In the genomic region with DNA sequence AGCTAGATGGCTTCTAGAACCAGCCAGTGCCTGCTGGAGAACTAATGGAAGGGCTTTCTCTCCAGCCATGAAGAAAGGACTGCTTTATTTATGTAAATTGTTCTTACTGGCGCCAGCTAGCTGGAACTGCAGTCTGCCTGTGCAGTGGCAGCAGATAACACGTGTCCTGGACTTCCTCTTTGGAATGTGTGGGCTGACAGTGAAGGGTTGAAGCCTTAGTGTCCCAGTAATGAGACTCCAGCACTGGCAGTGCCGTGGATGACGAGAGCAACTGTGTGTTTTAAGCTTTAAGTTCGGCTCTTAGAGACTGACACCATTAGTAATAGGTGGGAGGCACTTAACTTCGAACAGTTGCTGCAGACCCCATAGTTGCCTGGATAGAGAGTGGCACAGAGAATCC, we compare ENCODE assay signal across 8 mouse cellular contexts. TPM values are rescaled to one million over a fixed set of nuclear protein-coding genes. Genes with fewer than 3 reads are reported as not detected.
DNase-seq lines count a peak whose midpoint lies in the region; ATAC-seq lines count a peak whose summit lies in the region.

No protein-coding gene starts in this region.

- 0 out of 2 replicates have a peak overlapping the region, but pooled peaks have one; percentile 10 for H3K9ac ChIP-seq in forebrain, embryonic 15.5 days (replicated peaks)
- no peak overlapping the region for H3K9ac ChIP-seq in stomach, embryonic 15.5 days

- peak overlapping the region; percentile 87 for H3K27ac ChIP-seq in forebrain, embryonic 15.5 days (replicated peaks)
- 0 out of 2 replicates have a peak overlapping the region, but pooled peaks have one; percentile 4 for H3K27ac ChIP-seq in macrophage
- H3K27ac ChIP-seq in stomach, embryonic 15.5 days, result peak overlapping the region; percentile 71

- no peak for DNase-seq in frontal cortex, postnatal 25 days (ENCODE audit: low spot score in 2 of 2)
- DNase-seq in cerebellum, adult 11-12 months, result peak; percentile 77
- peak; percentile 68 for DNase-seq in heart, postnatal 4 days
- peak; percentile 59 to 82 for DNase-seq in left cerebral cortex, postnatal 14 days (ENCODE audit: low spot score in 2 of 2)

- peak overlapping the region; percentile 25; the same call in 1 of the 2 replicates for H3K4me2 ChIP-seq in forebrain, embryonic 15.5 days (replicated peaks)
- H3K4me2 ChIP-seq in stomach, embryonic 15.5 days, result peak overlapping the region; percentile 23

- H3K9me3 ChIP-seq in forebrain, embryonic 15.5 days, result no peaks in the 10 kb centered on the region; the same call in 1 of the 2 replicates
- H3K9me3 ChIP-seq in stomach, embryonic 15.5 days, result no peaks in the 10 kb centered on the region

- H3K4me3 ChIP-seq in forebrain, embryonic 15.5 days, result no peak overlapping the region
- no peak overlapping the region for H3K4me3 ChIP-seq in macrophage (ENCODE audit: inconsistent target)
- no peak overlapping the region for H3K4me3 ChIP-seq in stomach, embryonic 15.5 days (replicated peaks)

- intact Hi-C loops in left cerebral cortex, postnatal 14 days (cut with DNase I), result no loop called here

- ATAC-seq in frontal cortex, adult (ENCODE audit: low TSS enrichment), result peak; percentile 86
- peak; percentile 85 for ATAC-seq in forebrain, embryonic 15.5 days (replicated peaks)
- peak; percentile 85; the same call in 1 of the 2 replicates for ATAC-seq in stomach, embryonic 15.5 days (ENCODE audit: insufficient read depth, low FRiP score, low read depth)

- H3K4me1 ChIP-seq in forebrain, embryonic 15.5 days, result peaks cover 46% of the 10 kb centered on the region
- H3K4me1 ChIP-seq in stomach, embryonic 15.5 days, result peaks cover 11% of the 10 kb centered on the region; the same call in 1 of the 2 replicates

- WGBS in forebrain, embryonic 15.5 days, result under 1% methylated on average over 6 of the region's 6 CpGs
- 10% methylated on average over 6 of the region's 6 CpGs for WGBS in macrophage (ENCODE audit: missing documents)
- WGBS in stomach, embryonic 15.5 days, result 8% methylated on average over 6 of the region's 6 CpGs

- peaks cover 5% of the 10 kb centered on the region; the same call in 1 of the 2 replicates for H3K36me3 ChIP-seq in forebrain, embryonic 15.5 days
- H3K36me3 ChIP-seq in macrophage (ENCODE audit: inconsistent target), result peaks cover 8% of the 10 kb centered on the region; the same call in 1 of the 2 replicates
- H3K36me3 ChIP-seq in stomach, embryonic 15.5 days, result peaks cover 10% of the 10 kb centered on the region; the same call in 1 of the 2 replicates

- no peaks in the 10 kb centered on the region for H3K27me3 ChIP-seq in forebrain, embryonic 15.5 days
- H3K27me3 ChIP-seq in stomach, embryonic 15.5 days (replicated peaks), result no peaks in the 10 kb centered on the region

- H3K79me2 ChIP-seq in macrophage (ENCODE audit: inconsistent target), result peaks cover 100% of the 10 kb centered on the region

RNA-seq across cellular contexts. Expression of a gene that starts 37.2 kb away (rescaled TPM):
- polyA plus RNA-seq in forebrain, embryonic 15.5 days (2015; fragmentation: Nextera tagmentation; extraction: Ambion mirVana), result 45.6 and 46.9 TPM in 2 replicates
- total RNA-seq in heart, postnatal 4 days (2021), result 100 to 1,000 TPM; 107 to 108 TPM
- total RNA-seq in left cerebral cortex, postnatal 14 days (2021), result 100 to 1,000 TPM; 118 to 122 TPM
- total RNA-seq in macrophage (2018; cell fraction: chromatin; rRNA removed), result 100 to 1,000 TPM in 18 of 26 experiments, 10 to 100 TPM in 8; 42.6 to 322 (median 177) TPM
- 10 to 100 TPM in 25 of 26 experiments, 1 to 10 TPM in 1; 4.6 to 80.8 (median 41.8) TPM for total RNA-seq in macrophage (2018; cell fraction: cytosol; rRNA removed)
- total RNA-seq in macrophage (2018; cell fraction: nucleus; rRNA removed), result 100 to 1,000 TPM in 12 of 26 experiments, 10 to 100 TPM in 14; 27.4 to 183 (median 95.2) TPM
- polyA plus RNA-seq in macrophage (2018), result 12.0 to 34.6 TPM (median 17.1 TPM) in 3 replicates
- 34.6 and 38.1 TPM in 2 replicates for polyA plus RNA-seq in stomach, embryonic 15.5 days (2015; fragmentation: Nextera tagmentation; extraction: Ambion mirVana)

Comparison
In these comparisons a context has a peak if more than half of its experiments do, and no peak if none do; other contexts are left out.
1. DNase-seq: peak in cerebellum, adult 11-12 months (single experiment), heart, postnatal 4 days (single experiment) and left cerebral cortex, postnatal 14 days (2 of 2); none in frontal cortex, postnatal 25 days (0 of 2).
2. H3K27ac ChIP-seq: peak in every context shown above with its lines; median percentile 87 in forebrain, embryonic 15.5 days; 71 in stomach, embryonic 15.5 days; 4 in macrophage.
3. Peak in every context shown above with its lines, with median percentiles within 50 percentile points of each other: ATAC-seq.